Mouse (Mus musculus) heart, embryonic 14.5 days (tissue): Measurements from ENCODE around the gene Tmem220. TPM values are rescaled to one million over a fixed set of nuclear protein-coding genes. Genes with fewer than 3 reads are reported as not detected.

Experiments
- ATAC-seq: fragments of 200-750 bp; cut with Nextera tagmentation; 2 replicates; pipeline ENCODE4 v1.8.0; 2017; ENCODE audit warnings: low read depth, moderate TSS enrichment; ENCODE audit not compliant: insufficient number of reproducible peaks, insufficient read depth, low FRiP score
- H3K27ac ChIP-seq, 2 experiments: fragments of 200-500 bp in 1 of 2; fragments of 300-500 bp in 1 of 2; sonication (generic) in 1 of 2; replicated peaks in 1 of 2; 2 replicates each; pipeline ENCODE4 v1.5.1; 2012 to 2014; ENCODE audit warnings: low read depth in 2 of 2, low read length in 2 of 2, control low read depth in 1 of 2, mild to moderate bottlenecking in 1 of 2, mixed read lengths in 1 of 2; ENCODE audit not compliant: control insufficient read depth in 1 of 2, insufficient read depth in 1 of 2
- H3K27me3 ChIP-seq: fragments of 300-500 bp; sonication (generic); 2 replicates; pipeline ENCODE4 v1.6.1; 2014; ENCODE audit warnings: mild to moderate bottlenecking, low read length, control low read depth; ENCODE audit not compliant: control insufficient read depth, insufficient read depth
- H3K36me3 ChIP-seq: fragments of 300-500 bp; sonication (generic); 2 replicates; pipeline ENCODE4 v1.6.1; 2014; ENCODE audit warnings: mild to moderate bottlenecking, control low read depth, low read length, mixed read lengths; ENCODE audit not compliant: control insufficient read depth, insufficient read depth
- H3K4me1 ChIP-seq, 2 experiments: fragments of 200-500 bp in 1 of 2; fragments of 300-500 bp in 1 of 2; sonication (generic) in 1 of 2; 2 replicates each; pipeline ENCODE4 v1.6.1; 2012 to 2014; ENCODE audit warnings: low read length in 2 of 2, control low read depth in 1 of 2, mixed read lengths in 1 of 2; ENCODE audit not compliant: control insufficient read depth in 2 of 2, insufficient read depth in 2 of 2
- H3K4me2 ChIP-seq: fragments of 300-500 bp; sonication (generic); 2 replicates; pipeline ENCODE4 v1.6.1; 2014; ENCODE audit warnings: mild to moderate bottlenecking, low read length
- H3K4me3 ChIP-seq, 2 experiments: fragments of 200-500 bp in 1 of 2; fragments of 300-500 bp in 1 of 2; sonication (generic) in 1 of 2; 2 replicates each; pipeline ENCODE4 v1.5.1; 2012 to 2014; ENCODE audit warnings: low read length in 2 of 2, mild to moderate bottlenecking in 2 of 2, control low read depth in 1 of 2, low read depth in 1 of 2, moderate library complexity in 1 of 2; ENCODE audit not compliant: control insufficient read depth in 1 of 2, insufficient read depth in 1 of 2
- H3K9ac ChIP-seq: fragments of 300-500 bp; sonication (generic); 2 replicates; pipeline ENCODE4 v1.6.1; 2014; ENCODE audit warnings: mild to moderate bottlenecking, low read length
- H3K9me3 ChIP-seq: fragments of 300-500 bp; sonication (generic); 2 replicates; pipeline ENCODE4 v1.6.1; 2016; ENCODE audit warnings: low read length, control low read depth; ENCODE audit not compliant: control insufficient read depth
- WGBS: fragments of 180-500 bp; shearing (Covaris S2); extraction: QIAGEN DNeasy Blood & Tissue Kit; methylation state at CpG from one replicate; pipeline ENCODE4 v1.1.7; 2014; 5-methylcytosine and 5-hydroxymethylcytosine counted together
- polyA plus RNA-seq: library from polyadenylated mRNA; unstranded; fragments of >200 nt; fragmentation: Nextera tagmentation; extraction: Ambion mirVana; gene quantifications from 2 replicates; pipeline ENCODE4 v1.2.1, GENCODE M21; 2014

Gene Tmem220
- polyA plus RNA-seq, result 1.7 and 2.5 TPM in 2 replicates

GRCm38 (mm10) chr11:67024867-67025477, at the start of gene Tmem220:
Tmem220 (plus strand) TSS chr11:67025154.
- Histone ChIP-seq H3K4me1 (peaks cover 0 to 2% of the 10 kb centered on the region in 2 experiments; a peak in 2 of 4 replicates), H3K9me3 (no peaks in the 10 kb centered on the region), H3K27ac (0 out of 4 replicates have a peak within 1 kb of the TSS, but pooled peaks of 1 of the 2 experiments have one; percentile 14), H3K9ac (peak within 1 kb of the TSS; percentile 57), H3K4me3 (peak within 1 kb of the TSS; percentile 42 to 67), H3K27me3 (no peaks in the 10 kb centered on the region), H3K36me3 (no peaks in the 10 kb centered on the region), H3K4me2 (peak within 1 kb of the TSS; percentile 60)
- under 1% methylated on average over 35 of the region's 35 CpGs for WGBS
- peak; percentile 97 for ATAC-seq

DNA sequence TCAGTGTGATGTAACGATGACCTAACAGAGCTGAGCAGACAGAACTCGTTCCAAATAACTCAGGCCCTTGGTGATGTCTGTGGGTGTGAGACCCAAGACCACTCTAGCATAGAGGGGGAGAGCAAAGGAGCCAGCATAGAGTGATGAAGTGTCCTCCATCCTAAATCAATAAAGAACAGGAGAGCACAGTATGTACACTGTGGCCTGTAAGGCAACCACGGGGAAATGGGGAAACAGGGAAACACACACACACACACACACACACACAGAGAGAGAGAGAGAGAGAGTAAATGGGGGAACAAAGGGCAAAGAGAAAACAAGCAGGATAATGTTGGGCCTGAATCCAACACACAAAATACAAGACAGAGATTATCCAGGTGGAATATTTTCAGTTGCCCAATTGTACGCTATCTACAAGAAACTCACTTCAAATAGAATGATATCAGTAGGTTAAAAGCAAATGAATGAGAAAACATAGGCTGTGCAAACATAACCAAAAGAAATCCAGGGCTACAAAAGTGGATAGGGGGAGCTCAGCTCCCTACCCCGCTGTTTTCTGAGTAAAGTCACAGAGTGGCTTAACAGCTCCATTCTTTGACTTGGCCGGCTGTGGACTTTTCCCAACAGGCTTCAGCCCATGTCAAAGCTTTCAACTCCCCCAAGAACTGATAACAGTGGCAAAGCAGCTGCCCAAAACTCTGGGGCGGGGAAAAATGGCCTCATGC, 49.2 kb upstream of the Tmem220 start:
- Histone ChIP-seq H3K27me3 (no peaks in the 10 kb centered on the region), H3K9ac (no peak overlapping the region), H3K4me3 (no peak overlapping the region), H3K4me1 (no peaks in the 10 kb centered on the region; a peak in 1 of 4 replicates), H3K4me2 (no peak overlapping the region), H3K27ac (no peak overlapping the region), H3K9me3 (peaks cover 15% of the 10 kb centered on the region), H3K36me3 (no peaks in the 10 kb centered on the region)
- ATAC-seq, result no peak
- 78% methylated on average over 7 of the region's 7 CpGs for WGBS

GRCm38 (mm10) chr11:66981336-66982115, 43.4 kb upstream of the Tmem220 start:
- ATAC-seq, result no peak
- H3K9ac ChIP-seq, result no peak overlapping the region
- no peaks in the 10 kb centered on the region for H3K36me3 ChIP-seq
- peaks cover 9 to 15% of the 10 kb centered on the region in 2 experiments for H3K4me1 ChIP-seq
- no peaks in the 10 kb centered on the region for H3K27me3 ChIP-seq
- no peak overlapping the region for H3K4me2 ChIP-seq
- no peak overlapping the region for H3K27ac ChIP-seq
- 75% methylated on average over 15 of the region's 15 CpGs for WGBS
- no peak overlapping the region for H3K4me3 ChIP-seq
- H3K9me3 ChIP-seq, result 0 out of 2 replicates have a peak, but pooled peaks cover under 1% of the 10 kb centered on the region

GRCm38 (mm10) chr11:66982794-66983193, 42.2 kb upstream of the Tmem220 start:
- Histone ChIP-seq H3K4me2 (no peak overlapping the region), H3K9me3 (no peaks in the 10 kb centered on the region), H3K4me3 (no peak overlapping the region), H3K9ac (no peak overlapping the region), H3K36me3 (no peaks in the 10 kb centered on the region), H3K27me3 (0 out of 2 replicates have a peak, but pooled peaks cover 3% of the 10 kb centered on the region), H3K27ac (no peak overlapping the region), H3K4me1 (peaks cover 9 to 15% of the 10 kb centered on the region in 2 experiments)
- ATAC-seq, result 0 out of 2 replicates have a peak, but pooled peaks have one; percentile 57
- WGBS, result 32% methylated on average over 6 of the region's 6 CpGs

DNA sequence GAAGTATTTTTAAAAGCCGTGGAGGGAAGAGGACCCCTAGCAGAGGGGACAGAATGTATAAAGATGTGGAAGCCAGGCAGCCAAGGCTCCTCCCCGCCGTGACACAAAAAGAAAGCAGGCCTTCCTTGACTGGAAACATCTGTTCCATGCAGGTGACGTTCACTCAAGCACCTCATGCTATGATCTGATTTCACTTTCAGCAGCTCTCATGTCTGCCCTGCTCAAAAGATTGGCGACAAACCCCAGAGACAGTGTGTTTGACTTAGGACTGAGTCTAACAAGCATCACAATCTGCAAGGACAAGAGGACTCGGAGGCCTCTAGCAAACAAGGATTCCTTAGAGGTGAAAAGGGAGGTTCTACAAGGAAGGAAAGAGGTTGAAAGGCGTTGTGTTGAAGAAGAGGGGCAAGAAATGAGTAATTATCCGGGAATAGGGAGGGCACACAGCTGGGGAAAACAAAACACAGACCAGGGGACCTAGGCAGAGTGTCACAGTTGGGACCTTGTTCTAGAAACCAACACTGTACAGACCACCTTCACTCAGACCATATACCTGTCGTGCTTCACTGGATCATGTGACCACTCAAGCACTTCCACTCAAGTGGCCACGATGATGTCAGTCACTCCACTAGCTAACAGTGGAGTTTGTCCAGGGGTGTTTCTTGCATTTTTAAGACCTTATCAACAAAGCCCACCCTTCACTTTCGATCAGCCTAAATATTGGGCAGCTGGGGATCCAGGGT, 41.4 kb upstream of the Tmem220 start:
- peak overlapping the region; percentile 72; the same call in 1 of the 2 replicates for H3K9ac ChIP-seq
- H3K4me3 ChIP-seq, result no peak overlapping the region
- H3K27me3 ChIP-seq, result 0 out of 2 replicates have a peak, but pooled peaks cover 3% of the 10 kb centered on the region
- no peak for ATAC-seq
- 48% methylated on average over 11 of the region's 11 CpGs for WGBS
- peaks cover 9 to 15% of the 10 kb centered on the region in 2 experiments for H3K4me1 ChIP-seq
- H3K9me3 ChIP-seq, result no peaks in the 10 kb centered on the region
- 0 out of 4 replicates have a peak overlapping the region, but pooled peaks of 1 of the 2 experiments have one; percentile 6 for H3K27ac ChIP-seq
- H3K4me2 ChIP-seq, result no peak overlapping the region
- no peaks in the 10 kb centered on the region for H3K36me3 ChIP-seq

GRCm38 (mm10) chr11:66984165-66985135, 40.5 kb upstream of the Tmem220 start:
- no peak for ATAC-seq
- Histone ChIP-seq H3K9ac (peak overlapping the region; percentile 72), H3K9me3 (no peaks in the 10 kb centered on the region), H3K4me3 (peak overlapping the region; percentile 34 to 47), H3K36me3 (no peaks in the 10 kb centered on the region), H3K27ac (peak overlapping the region; percentile 6 to 48; a peak in 1 of 4 replicates), H3K4me1 (peaks cover 9 to 15% of the 10 kb centered on the region in 2 experiments), H3K4me2 (peak overlapping the region; percentile 63), H3K27me3 (0 out of 2 replicates have a peak, but pooled peaks cover 3% of the 10 kb centered on the region)
- WGBS, result 7% methylated on average over 28 of the region's 28 CpGs
